7 mouse cellular contexts compared by ENCODE assay signal in the genomic region with DNA sequence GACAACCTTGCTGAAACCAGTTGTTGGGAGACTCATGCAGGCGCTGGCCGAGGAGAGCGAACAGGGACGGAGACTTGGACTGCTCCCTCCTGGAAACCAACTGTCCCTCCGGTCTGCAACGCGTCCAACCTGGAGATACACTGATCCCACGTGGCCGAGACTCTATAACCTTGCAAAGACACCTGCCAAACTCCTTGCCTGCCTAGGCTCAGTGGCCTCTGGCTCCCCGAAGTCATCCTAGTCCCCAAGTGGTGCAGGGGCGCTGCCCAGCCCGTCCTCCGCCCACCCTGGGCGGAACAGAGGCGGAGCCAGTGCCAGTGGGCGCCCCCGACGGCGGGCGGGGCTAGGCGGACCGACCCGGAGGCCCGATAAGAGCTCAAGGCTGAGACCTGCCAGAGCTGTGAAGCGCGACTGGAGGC. TPM values are rescaled to one million over a fixed set of nuclear protein-coding genes. Genes with fewer than 3 reads are reported as not detected.
DNase-seq lines count a peak whose midpoint lies in the region; ATAC-seq and TF ChIP-seq lines count a peak whose summit lies in the region.

A gene (plus strand): TSS at position 345 of the 419 bp plus-strand sequence.

- TF ChIP-seq CTCF in intestine, postnatal 0 days (IDR thresholded peaks at IDR 0.05; ENCODE audit: low read depth), result no peak

- peak within 1 kb of the TSS; percentile 45 for H3K4me3 ChIP-seq in forebrain, embryonic 15.5 days
- peak within 1 kb of the TSS; percentile 34 for H3K4me3 ChIP-seq in intestine, postnatal 0 days (ENCODE audit: low read depth, low read length)

- H3K27ac ChIP-seq in forebrain, embryonic 15.5 days (replicated peaks), result no peak within 1 kb of the TSS
- H3K27ac ChIP-seq in intestine, postnatal 0 days (ENCODE audit: low read depth, low read length), result peak within 1 kb of the TSS; percentile 83

- H3K4me1 ChIP-seq in forebrain, embryonic 15.5 days, result peaks cover 11% of the 10 kb centered on the region
- H3K4me1 ChIP-seq in intestine, postnatal 0 days (replicated peaks; ENCODE audit: control insufficient read depth, insufficient read depth, low read length), result no peaks in the 10 kb centered on the region; the same call in 1 of the 2 replicates

- 1% methylated on average over 26 of the region's 26 CpGs for WGBS in forebrain, embryonic 15.5 days
- 1% methylated on average over 26 of the region's 26 CpGs for WGBS in intestine, postnatal 0 days

- H3K9ac ChIP-seq in forebrain, embryonic 15.5 days (replicated peaks), result peak within 1 kb of the TSS; percentile 37
- H3K9ac ChIP-seq in intestine, postnatal 0 days (ENCODE audit: low read depth, low read length), result peak within 1 kb of the TSS; percentile 32

- H3K27me3 ChIP-seq in forebrain, embryonic 15.5 days, result peaks cover 36% of the 10 kb centered on the region
- H3K27me3 ChIP-seq in intestine, postnatal 0 days (replicated peaks; ENCODE audit: control insufficient read depth, insufficient read depth, low read length), result peaks cover 8% of the 10 kb centered on the region; the same call in 1 of the 2 replicates

- no peaks in the 10 kb centered on the region for H3K9me3 ChIP-seq in forebrain, embryonic 15.5 days
- no peaks in the 10 kb centered on the region for H3K9me3 ChIP-seq in intestine, postnatal 0 days (ENCODE audit: control insufficient read depth)

- peak; percentile 69 for DNase-seq in Muller cell, postnatal 12 days (ENCODE audit: inconsistent ontology term)
- peak; percentile 32 to 33 for DNase-seq in adrenal gland, postnatal 4 days (ENCODE audit: low spot score in 2 of 2)
- DNase-seq in lung, adult 18-20 months, result peak; percentile 66 to 70
- DNase-seq in ovary, postnatal 10 days (ENCODE audit: low spot score), result peak; percentile 7
- DNase-seq in layer of hippocampus, postnatal 14 days (ENCODE audit: low spot score in 2 of 2), result no peak

- H3K4me2 ChIP-seq in forebrain, embryonic 15.5 days (replicated peaks), result peak within 1 kb of the TSS; percentile 79
- peak within 1 kb of the TSS; percentile 69 for H3K4me2 ChIP-seq in intestine, postnatal 0 days (replicated peaks; ENCODE audit: low read depth)

- no peaks in the 10 kb centered on the region for H3K36me3 ChIP-seq in forebrain, embryonic 15.5 days
- H3K36me3 ChIP-seq in intestine, postnatal 0 days (ENCODE audit: control insufficient read depth, insufficient read depth), result no peaks in the 10 kb centered on the region

- peak; percentile 80 for ATAC-seq in forebrain, embryonic 15.5 days (replicated peaks)
- peak; percentile 68 for ATAC-seq in intestine, postnatal 0 days

RNA-seq across cellular contexts. Expression of the gene that starts here (rescaled TPM):
- not detected for total RNA-seq in adrenal gland, postnatal 4 days (2021)
- polyA plus RNA-seq in forebrain, embryonic 15.5 days (2015; fragmentation: Nextera tagmentation; extraction: Ambion mirVana), result 0.06 TPM in 2 replicates
- polyA plus RNA-seq in intestine, postnatal 0 days (2015; fragmentation: Nextera tagmentation; extraction: Ambion mirVana), result 4.3 and 5.0 TPM in 2 replicates
- total RNA-seq in layer of hippocampus, postnatal 14 days (2021), result under 1 TPM; 0.16 to 0.29 TPM

Comparison
In these comparisons a context has a peak if more than half of its experiments do, and no peak if none do; other contexts are left out.
1. Peak in DNase-seq in adrenal gland, postnatal 4 days; RNA of the gene not detected or under 1 TPM.
2. Peak in ATAC-seq, H3K4me3 ChIP-seq, H3K9ac ChIP-seq and H3K4me2 ChIP-seq in forebrain, embryonic 15.5 days; RNA of the gene not detected or under 1 TPM.
3. DNase-seq: peak in Muller cell, postnatal 12 days (single experiment), lung, adult 18-20 months (2 of 2) and ovary, postnatal 10 days (single experiment); none in layer of hippocampus, postnatal 14 days (0 of 2).